ENCODE assay signal across 8 mouse cellular contexts in the genomic region with DNA sequence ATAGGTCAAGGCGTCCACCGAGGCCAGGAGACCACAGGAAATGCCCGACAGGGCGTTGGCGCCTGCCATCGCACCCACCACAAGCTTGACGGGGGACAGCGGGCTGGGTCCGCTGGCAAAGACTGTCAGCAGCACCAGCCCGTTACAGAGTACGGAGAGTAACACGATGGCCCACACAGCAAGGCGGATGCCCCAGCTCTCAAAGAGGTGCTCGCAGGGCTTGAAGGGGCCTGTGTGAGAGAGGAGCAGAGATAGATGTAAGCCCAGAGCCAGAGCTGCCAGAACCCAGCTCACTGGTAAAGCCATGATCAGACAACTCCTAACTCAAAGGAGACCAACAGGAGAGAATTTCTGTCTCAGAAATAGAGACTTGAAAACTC. TPM values are rescaled to one million over a fixed set of nuclear protein-coding genes. Genes with fewer than 3 reads are reported as not detected.
DNase-seq lines count a peak whose midpoint lies in the region; ATAC-seq and TF ChIP-seq lines count a peak whose summit lies in the region.

No protein-coding gene starts in this region.

- H3K27me3 ChIP-seq in heart, adult 2 months (ENCODE audit: control insufficient read depth, insufficient read depth, low read length) = no peaks in the 10 kb centered on the region
- peaks cover 43% of the 10 kb centered on the region for H3K27me3 ChIP-seq in liver, embryonic 13.5 days

- no peak for ATAC-seq in liver, embryonic 13.5 days (ENCODE audit: low read depth)
- ATAC-seq in activated CD4-positive, CD25-positive, alpha-beta regulatory T cell, adult 4 months = no peak

- TF ChIP-seq EP300 in heart, adult 2 months (IDR thresholded peaks at IDR 0.05; ENCODE audit: insufficient read depth, low read depth, low read length) = no peak

- H3K9ac ChIP-seq in heart, adult 2 months (ENCODE audit: low read depth, low read length) = peak overlapping the region; percentile 35
- H3K9ac ChIP-seq in liver, embryonic 13.5 days = peak overlapping the region; percentile 33; the same call in 1 of the 2 replicates

- DNase-seq in heart, adult 2 months = no peak
- DNase-seq in heart, postnatal 4 days = no peak
- DNase-seq in thymus, postnatal 4 days = peak; percentile 17
- DNase-seq in thymus, postnatal 14 days = no peak
- no peak for DNase-seq in liver, embryonic 13.5 days
- DNase-seq in adipocyte (ENCODE audit: low spot score) = no peak
- DNase-seq in kidney, adult 18-20 months = no peak

- H3K36me3 ChIP-seq in heart, adult 2 months (ENCODE audit: control insufficient read depth, insufficient read depth, low read length) = no peaks in the 10 kb centered on the region
- H3K36me3 ChIP-seq in liver, embryonic 13.5 days = no peaks in the 10 kb centered on the region

- no peaks in the 10 kb centered on the region for H3K4me1 ChIP-seq in heart, adult 2 months (ENCODE audit: control insufficient read depth, insufficient read depth, low read length)
- peaks cover 11% of the 10 kb centered on the region for H3K4me1 ChIP-seq in liver, embryonic 13.5 days (replicated peaks)

- no peak for TF ChIP-seq POLR2A in heart, adult 2 months (IDR thresholded peaks at IDR 0.05; ENCODE audit: insufficient read depth, low read depth, low read length)

- no peaks in the 10 kb centered on the region for H3K79me2 ChIP-seq in heart, adult 2 months (replicated peaks; ENCODE audit: control insufficient read depth, insufficient read depth, low read length)

- TF ChIP-seq CTCF in heart, adult 2 months (IDR thresholded peaks at IDR 0.05) = no peak

- H3K4me2 ChIP-seq in liver, embryonic 13.5 days = peak overlapping the region; percentile 67

- no peak overlapping the region for H3K27ac ChIP-seq in heart, adult 2 months
- no peak overlapping the region for H3K27ac ChIP-seq in liver, embryonic 13.5 days

- peak overlapping the region; percentile 41 for H3K4me3 ChIP-seq in heart, adult 2 months
- peak overlapping the region; percentile 44 for H3K4me3 ChIP-seq in liver, embryonic 13.5 days (replicated peaks)

- no peaks in the 10 kb centered on the region for H3K9me3 ChIP-seq in liver, embryonic 13.5 days (replicated peaks)

- 30% methylated on average over 14 of the region's 14 CpGs for WGBS in heart, adult 2 months
- 8% methylated on average over 14 of the region's 14 CpGs for WGBS in liver, embryonic 13.5 days (ENCODE audit: insufficient replicate concordance)

- intact Hi-C loops in heart, adult 2 months (cut with DNase I) = no loop called here

RNA-seq across cellular contexts. Expression of a gene that starts 25.6 kb away (rescaled TPM):
- total RNA-seq in heart, adult 2 months (2021) = 1 to 10 TPM; 5.9 TPM
- 3.0 and 3.2 TPM in 2 replicates for polyA plus RNA-seq in heart, adult 2 months (2012; rRNA removed)
- total RNA-seq in heart, postnatal 4 days (2021) = 10 to 100 TPM; 22.6 to 24.2 TPM
- 44.2 and 44.9 TPM in 2 replicates for polyA plus RNA-seq in liver, embryonic 13.5 days (2015; fragmentation: Nextera tagmentation; extraction: Ambion mirVana)
- 10 to 100 TPM; 15.9 to 18.1 TPM for polyA plus RNA-seq in activated CD4-positive, CD25-positive, alpha-beta regulatory T cell, adult 4 months (2017; shearing (Covaris generic))

RNA-seq across cellular contexts. Expression of a gene that starts 32.2 kb away (rescaled TPM):
- total RNA-seq in heart, adult 2 months (2021) = 100 to 1,000 TPM; 150 to 161 TPM
- 55.4 and 84.2 TPM in 2 replicates for polyA plus RNA-seq in heart, adult 2 months (2012; rRNA removed)
- total RNA-seq in heart, postnatal 4 days (2021) = 100 to 1,000 TPM; 118 to 124 TPM
- 1.9 and 2.2 TPM in 2 replicates for polyA plus RNA-seq in liver, embryonic 13.5 days (2015; fragmentation: Nextera tagmentation; extraction: Ambion mirVana)
- 1 to 10 TPM; 2.7 to 2.8 TPM for polyA plus RNA-seq in activated CD4-positive, CD25-positive, alpha-beta regulatory T cell, adult 4 months (2017; shearing (Covaris generic))

Comparison
In these comparisons a context has a peak if more than half of its experiments do, and no peak if none do; other contexts are left out.
1. RNA of a gene that starts 32.2 kb away (polyA plus RNA-seq): 55.4 to 84.2 TPM in heart, adult 2 months; 2.7 to 2.8 TPM in activated CD4-positive, CD25-positive, alpha-beta regulatory T cell, adult 4 months and 1.9 to 2.2 TPM in liver, embryonic 13.5 days; every median in the first group is over 10 times any median in the second.